Mouse (Mus musculus) embryo, embryonic 11.5 days (tissue): ENCODE results near the gene Slc25a18.
"Not testable (repeated sequence)": the region's sequence is repeated elsewhere in the genome, so short reads cannot be mapped to it uniquely, and the experiment has no call there.

Source experiments
- DNase-seq: peaks from one replicate; pipeline ENCODE4 v3.0.0-alpha.2; 2012; ENCODE audit warnings: low read depth, low spot score

The Slc25a18 gene

DNA sequence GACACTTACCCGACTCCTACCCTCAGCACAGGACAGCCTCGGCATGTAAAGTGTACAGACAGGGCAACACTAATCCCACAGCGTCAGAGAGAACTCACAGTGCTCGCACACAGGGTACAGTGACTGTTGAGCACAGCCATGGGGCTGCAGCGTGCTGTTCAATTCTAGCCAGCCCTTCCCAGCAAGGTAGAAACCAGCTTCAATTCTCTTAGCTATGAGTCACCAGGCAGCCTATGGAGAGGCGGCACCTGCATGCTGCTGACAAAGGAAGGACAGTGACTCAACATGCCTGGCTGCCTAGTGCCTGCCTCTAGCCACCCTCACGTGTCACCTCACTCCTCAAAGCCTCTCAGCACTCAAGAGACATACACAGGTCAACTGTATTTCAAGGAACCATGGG is 24.6 kb downstream of the Slc25a18 start:
- no peak for DNase-seq

DNA sequence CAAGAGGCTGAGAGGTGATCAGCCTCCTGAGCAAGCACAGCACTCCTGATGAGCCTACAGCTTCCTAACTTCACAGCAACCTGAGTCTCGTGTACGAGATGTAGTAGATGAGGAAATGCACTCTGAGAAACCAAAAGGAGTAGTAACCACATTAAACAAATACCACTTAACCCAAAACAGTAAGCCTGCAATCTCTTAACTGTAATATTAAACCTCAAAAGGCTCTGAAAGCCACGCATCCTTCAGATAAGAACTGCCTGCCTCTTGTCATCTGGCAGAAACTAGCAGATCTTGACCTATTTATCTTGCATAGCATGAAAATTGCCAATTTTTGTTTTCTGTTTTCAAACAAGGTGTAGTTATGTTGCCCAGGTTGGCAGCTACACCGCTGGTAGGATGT is 25.5 kb downstream of the Slc25a18 start:
- DNase-seq = no peak

DNA sequence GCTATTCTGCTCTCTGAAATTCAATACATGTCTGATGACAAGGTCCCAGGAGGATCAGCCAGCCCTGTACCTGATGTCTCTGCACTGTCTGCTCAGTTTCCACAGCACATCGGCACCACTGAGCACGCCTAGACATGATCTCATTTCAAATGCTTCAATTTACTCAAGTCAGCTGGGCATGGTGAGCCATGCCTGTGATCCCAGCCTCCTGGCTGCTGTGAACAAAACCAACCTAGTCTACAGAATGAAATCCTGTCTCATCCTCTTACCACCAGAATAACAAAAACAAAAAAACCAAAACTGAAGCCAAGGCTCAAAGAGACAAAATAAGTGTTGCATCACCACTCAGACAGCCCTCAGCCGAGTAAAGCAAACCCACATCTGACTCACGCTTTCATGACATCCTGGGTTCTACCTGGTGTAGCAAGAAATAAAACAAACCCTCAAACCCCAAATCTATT is 26.2 kb downstream of the Slc25a18 start:
- DNase-seq = no peak

DNA sequence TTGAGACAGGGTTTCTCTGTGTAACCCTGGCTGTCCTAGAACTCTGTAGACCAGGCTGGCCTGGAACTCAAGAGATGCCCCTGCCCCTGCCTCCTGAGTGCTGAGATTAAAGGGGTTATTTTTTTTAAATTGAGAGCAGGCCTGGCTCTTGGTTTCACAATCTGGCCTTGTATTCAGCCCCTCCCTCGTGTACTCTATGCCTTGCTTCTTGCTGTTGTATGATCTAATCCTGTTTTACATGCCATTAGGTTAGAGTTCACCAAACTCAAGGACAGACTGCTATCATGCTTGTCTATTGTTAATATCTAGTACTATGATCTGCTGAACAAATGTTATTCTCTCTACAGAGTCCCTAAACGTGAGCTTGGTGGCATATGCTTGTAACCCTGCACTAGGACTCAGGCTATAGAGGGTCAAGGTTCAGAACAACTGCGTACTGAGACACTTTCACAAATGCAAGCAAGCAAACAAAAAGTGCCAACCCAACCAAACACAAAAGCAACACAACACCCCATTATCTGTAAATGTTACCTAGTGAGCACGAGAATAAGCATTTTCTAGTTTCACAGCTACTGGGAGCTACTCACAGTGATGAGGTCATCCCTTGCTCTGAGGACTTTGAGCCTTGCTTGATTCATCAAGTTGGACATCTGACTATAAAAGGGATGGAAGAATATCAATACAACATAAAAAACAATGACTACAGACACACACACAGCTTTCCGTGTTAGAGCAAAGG is 33.8 kb downstream of the Slc25a18 start:
- no peak for DNase-seq

DNA sequence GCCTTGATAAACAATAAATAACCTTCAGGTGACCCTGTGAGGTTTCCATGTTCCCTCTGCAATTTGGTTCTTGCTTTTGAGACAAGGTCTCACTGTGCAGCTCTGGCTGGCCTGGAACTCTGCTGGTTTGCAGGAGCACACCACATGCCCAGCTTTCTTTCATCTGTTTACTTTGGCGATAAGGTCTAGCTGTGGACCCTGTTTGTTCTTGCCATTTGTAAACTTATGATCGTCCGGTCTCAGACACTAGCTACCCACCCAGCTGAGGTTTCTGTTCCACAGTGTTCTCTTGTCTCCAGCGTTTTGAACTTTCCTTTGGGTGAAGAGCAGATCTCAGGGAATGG is 34.3 kb downstream of the Slc25a18 start:
- no peak for DNase-seq

DNA sequence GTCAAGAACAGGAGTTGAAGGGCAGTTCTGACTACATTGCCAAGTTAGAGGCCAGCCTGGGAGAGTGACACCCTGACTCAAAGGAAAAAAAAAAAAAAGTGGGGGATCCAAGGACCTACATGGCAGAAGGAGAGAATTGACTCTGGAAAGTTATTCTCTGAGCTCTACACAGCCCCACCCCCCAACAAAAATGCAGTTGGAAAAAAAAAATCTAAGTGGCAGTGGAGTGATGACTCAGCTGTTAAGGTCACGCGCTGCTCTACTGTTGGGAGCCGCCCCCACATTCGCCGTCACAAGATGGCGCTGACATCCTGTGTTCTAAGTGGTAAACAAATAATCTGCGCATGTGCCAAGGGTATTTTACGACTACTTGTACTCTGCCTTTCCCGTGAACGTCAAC is 38.6 kb downstream of the Slc25a18 start:
- not testable (repeated sequence) for DNase-seq

DNA sequence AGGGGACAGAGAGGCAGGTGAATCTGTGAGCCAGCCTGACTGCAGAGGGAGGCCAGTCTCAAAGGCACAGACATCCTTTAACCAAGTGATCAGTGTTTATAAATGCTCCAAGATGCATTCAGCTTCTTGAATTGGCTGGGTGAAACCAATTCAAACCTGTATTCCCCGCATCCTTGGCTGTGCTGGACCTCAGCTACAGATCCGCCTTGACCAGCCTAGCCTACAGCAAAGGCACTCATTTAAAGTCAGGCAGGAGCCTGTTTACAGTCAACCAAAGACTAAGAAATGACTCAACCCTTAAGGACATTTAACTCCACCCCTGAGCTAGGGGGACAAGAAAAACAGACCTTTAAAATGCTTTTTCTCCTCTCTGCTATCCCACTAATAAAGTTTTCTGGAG is 45.9 kb downstream of the Slc25a18 start:
- no peak for DNase-seq

DNA sequence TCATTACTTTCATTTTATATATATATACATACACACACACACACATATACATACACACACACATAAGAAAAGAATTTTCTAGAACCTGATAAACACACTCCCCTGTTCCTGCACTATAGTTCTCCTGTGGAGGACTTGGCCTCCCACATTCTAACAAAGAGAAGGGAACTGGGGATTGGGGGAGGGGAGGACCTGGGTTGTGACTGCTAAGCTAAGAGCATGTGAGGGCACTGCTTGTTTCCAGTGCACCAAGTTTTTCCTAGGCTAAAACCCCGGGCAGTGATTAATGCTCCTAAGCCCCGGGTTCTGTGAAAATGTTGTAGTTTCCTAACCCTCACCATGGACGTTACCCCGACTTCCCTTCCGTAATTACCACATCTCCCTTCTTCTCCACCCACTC is 46.8 kb downstream of the Slc25a18 start:
- no peak for DNase-seq

DNA sequence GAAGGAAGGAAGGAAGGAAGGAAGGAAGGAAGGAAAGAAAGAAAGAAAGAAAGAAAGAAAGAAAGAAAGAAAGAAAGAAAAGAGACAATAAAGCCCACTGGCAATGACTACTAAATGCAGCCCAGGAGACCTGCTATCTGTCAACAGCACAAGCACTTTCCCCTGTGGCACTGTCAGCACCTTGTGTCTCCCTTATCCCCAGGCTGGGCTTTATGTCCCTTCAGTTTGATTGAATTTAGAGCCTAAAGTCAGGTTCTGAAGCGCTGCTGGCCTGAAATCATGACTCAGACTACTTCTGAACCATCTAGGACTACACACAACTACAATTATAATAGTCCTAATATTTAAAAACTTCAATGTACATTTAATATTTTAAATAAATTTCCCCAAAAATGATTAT is 47.6 kb downstream of the Slc25a18 start:
- DNase-seq = no peak

DNA sequence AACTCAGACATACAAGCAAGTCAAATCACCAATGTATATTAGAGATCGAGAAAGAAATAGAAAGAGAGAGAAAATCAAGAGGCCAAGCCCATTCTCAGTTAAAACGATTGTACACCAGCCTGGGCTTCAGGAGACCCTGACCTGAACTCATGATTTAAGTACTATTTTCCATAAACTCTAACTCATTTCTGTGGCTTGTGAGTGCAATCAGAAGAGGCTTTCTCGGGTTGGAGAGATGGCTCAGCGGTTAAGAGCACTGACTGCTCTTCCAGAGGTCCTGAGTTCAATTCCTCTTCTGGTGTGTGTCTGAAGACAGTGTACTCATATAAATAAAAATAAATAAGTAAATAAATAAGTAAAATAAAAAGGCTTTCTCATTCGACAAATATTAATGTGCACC is 48.3 kb downstream of the Slc25a18 start:
- DNase-seq = no peak

DNA sequence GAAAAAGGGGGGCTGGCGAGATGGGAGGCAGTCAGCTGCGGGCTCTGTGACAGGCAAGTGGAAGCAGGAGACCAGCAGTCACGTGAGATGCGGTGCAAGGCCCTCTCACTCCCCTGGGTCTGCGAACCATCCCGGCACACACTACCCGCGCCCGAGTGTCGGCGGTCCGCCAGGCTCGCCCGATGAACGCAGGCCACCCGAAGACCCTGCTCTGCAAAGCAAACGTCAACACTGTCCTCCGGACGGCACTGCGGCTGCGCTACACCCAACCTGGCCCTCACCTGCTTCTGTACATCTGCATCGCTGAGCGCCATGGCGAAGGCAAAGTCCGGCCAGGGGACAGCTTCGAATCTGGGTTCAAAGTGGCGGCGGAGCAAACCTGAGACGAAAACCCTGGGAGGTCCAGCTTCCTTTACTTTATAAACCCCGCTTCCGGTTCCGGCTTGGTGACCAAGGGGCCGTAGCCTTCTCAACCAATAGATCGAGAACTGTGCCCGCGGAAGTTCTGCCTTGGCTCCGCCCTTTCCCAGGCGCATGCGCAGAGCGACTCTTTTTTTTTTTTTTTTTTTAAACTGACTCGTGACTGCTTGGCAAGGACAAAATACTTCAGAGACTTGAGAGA is 49.0 kb downstream of the Slc25a18 start, which contains the start of gene Atp6v1e1:
Gene Atp6v1e1 (minus strand): TSS at position 487 of the 622 bp plus-strand sequence.
- DNase-seq = peak; percentile 92

DNA sequence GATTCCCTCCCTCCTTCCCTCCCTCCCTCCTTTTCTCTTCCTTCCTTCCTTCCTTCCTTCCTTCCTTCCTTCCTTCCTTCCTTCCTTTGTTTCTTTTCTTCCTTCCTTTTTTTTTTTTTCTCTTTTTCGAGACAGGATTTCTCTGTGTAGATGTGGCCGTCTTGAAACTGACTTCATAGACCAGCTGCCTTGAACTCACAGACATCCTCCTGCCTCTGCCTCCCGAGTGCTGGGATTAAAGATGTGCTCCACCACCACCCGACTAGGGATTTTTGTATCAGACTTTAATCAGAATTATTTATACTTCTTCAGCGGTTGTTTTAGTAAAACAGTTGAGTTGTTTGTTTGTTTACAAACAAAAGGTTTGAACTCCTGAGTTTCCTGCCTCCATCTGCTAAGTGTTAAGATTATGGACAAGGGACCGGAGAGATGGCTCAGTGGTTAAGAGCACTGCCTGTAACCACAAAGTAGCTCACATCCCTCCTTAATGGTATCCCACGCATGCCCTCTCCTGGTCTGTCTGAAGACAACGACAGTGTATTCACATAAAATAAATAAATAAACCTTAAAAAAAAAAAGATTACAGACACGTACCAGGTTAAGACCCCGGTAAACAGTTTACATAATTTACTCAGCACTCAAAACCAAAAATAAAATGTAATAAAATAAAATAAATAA is 49.7 kb downstream of the Slc25a18 start:
- DNase-seq = no peak

DNA sequence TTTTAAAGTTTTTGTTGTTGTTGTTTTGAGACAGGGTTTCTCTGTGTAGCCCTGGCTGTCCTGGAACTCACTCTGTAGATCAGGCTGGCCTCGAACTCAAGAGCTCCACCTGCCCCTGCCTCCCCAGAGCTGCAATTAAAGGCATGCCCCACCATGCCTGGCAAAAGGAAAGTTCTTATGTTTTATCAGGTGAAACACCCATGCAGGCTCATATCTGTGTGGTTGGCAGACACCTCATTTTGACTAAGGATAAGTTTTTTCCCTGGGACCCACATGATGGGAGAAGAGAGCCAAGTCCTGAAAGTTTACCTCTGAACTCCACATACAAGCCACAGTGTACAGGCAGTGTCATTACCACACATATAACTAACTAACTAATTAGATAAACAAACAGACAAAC is 56.7 kb downstream of the Slc25a18 start:
- no peak for DNase-seq

DNA sequence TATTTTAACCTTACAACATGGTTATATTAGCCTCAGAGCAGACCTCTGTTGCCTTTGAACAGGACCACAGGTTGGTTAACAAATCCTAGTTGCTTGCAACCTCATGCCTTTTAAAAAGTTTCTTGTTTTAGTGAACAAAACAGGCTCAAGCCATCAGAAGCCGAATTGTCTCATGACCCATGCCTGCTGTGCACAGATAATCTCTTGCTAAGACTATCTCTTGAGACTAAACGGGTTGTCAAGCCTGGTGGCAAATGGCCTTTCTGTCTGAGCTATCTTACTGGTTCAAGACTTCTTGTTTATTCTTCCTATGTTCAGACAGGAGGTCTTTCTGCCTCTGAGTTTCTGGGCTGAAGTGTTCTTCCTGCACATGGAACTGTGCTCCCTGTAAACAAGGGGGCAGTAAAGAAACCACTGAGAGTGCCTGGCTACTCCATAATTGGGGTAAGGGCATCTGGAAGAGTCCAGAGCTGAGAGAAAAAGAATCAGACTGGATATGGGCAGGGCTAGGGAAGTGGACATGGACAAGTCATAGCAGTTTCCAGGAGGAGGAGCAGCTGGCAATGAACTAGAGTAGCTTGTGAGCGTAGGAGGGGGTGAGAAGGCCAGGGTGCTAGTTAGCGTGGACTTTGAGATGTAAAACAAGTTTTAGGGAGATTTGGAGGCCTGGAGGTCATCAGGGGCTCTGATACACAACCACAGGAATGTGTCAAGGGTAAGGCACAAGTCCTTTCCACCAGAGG is 57.7 kb downstream of the Slc25a18 start:
- DNase-seq = no peak

DNA sequence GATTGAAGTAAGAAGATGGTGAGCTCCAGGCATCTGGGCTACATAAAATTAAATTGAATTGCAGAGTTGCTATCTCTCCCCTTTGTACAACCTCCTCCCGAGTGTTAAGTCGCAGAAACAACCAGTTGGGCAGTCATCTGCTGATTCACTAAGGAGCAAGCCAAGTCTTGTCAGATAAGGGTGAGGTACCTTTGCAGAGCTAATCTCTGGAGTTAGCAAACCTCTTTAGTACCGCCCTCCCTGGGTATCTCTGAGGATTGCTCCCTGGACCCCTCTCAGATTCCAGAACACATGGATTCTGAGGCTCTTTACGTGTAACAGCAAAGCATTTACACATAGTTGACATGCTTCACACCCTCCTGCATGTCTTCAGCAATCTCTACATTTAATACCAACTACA is 58.7 kb downstream of the Slc25a18 start:
- no peak for DNase-seq

DNA sequence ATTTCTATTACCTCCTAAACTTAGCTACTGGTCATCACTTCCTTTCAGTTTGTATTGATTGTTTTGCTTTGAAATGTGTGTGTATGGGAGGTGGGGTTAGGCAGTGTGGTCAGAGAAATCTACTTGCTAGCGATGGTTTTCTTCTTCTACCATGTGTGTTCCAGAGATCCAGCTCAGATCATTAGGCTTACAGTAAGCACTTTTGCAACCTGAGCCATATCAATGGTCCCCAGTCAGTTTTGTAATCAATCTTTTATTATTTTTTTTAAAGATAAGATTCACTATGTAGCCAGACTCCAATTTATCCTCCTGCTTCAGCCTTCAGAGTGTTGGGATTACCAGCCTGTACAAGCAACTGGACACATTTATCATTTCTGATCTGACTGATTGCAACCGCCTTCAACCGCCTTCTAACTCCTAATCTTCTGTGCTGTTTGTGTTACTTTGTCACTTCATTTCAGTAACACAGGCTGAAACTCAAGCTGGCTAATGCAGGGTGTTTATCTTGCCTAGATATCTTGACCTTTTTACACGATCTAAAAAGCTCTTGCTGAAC is 61.5 kb downstream of the Slc25a18 start:
- no peak for DNase-seq

DNA sequence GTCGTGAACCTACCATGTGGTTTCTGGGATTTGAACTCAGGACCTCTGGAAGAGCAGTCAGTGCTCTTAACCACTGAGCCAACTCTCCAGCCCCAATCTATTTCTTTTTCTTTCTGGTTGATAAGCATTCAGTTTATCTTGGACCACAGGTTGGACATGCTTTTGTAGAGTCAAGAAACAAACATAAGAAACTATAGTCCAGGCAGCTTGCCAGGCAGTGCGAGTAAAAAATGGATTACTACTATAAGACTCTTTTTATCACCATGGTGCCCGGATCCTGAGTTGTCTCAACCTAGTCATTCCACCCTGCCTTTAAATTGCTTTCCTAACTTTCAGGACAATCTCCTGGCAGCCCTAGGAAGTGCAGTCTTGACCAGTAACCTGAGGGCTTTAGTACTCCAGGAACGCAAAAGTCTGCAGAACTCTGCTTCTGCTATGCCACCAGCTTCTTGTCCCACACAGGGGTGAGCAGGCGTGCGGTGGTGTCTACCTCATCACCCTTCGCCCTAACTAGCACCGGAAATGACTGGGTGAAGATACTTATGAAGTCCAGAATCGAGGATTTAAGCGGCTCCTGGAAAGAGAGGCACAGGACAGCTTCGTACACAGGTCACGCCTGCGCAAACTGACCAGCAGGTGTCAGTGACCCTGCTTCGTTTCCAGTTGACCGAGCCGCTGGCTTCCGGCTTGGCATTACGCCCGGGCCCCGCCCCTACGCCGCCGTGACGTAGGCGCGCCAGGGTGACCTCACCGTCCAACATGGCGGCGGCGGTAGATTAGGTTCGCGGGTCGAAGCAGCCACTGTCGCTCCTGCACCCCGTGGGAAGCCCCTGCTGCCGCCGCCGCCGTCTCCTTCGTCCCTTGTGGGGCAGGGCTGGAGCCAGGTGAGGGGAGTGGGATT is 62.3 kb downstream of the Slc25a18 start, which contains the start of gene Bcl2l13:
Gene Bcl2l13 (plus strand): TSS at position 739 of the 901 bp plus-strand sequence.
- DNase-seq = peak; percentile 84

DNA sequence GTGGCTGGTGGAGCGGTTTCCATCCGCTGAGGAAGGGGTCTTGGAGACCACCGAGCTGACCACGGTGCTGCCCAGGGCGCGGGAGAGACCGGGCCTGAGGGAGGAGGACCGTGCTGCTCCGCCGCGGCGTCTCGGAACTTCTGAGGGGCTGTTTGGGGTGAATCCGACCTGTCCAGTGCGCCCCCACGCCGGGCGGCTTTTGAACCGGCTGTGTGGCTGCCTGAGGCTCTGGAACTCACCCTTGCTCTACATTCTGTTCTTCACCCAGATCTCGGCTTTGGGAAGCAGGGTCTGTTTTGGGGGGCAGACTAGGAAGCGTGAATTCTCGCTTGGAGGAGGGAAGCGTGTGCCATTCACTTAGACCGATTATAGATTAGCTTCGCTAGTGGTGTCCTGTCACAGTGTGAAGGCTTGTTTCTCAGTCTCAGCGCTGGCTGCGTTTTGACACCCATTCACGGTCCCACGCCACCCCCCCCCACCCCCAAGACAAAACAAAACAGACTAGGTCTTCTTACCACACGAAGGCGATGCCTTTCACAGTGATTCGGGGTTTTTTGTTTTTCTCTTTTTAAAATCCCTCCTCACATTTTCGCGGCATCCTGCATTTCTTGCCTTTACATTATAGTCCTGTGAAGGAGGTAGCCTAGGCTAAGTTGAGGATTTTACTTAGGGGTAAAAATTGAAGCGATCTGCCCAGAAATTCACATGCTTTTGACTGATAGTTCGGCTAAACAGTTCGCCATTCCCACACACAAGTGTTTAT is 63.2 kb downstream of the Slc25a18 start:
- DNase-seq = no peak

DNA sequence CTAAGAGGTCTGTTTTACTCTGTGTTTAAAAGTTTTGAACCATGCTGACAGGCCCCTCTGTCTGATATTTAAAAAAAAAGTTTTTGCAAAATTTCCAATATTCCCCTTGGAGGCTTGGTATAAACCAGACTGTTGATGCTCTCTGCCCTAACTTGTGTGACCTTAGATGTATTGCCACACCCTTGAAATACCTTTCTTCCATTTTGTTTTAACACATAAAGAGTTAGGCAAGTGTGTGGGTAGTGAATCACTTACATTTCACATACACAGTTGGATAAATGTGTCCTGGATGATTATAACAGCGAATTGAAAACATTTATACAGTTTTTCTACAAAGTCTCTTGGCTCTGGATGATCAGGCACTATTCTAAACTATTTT is 63.8 kb downstream of the Slc25a18 start:
- no peak for DNase-seq

DNA sequence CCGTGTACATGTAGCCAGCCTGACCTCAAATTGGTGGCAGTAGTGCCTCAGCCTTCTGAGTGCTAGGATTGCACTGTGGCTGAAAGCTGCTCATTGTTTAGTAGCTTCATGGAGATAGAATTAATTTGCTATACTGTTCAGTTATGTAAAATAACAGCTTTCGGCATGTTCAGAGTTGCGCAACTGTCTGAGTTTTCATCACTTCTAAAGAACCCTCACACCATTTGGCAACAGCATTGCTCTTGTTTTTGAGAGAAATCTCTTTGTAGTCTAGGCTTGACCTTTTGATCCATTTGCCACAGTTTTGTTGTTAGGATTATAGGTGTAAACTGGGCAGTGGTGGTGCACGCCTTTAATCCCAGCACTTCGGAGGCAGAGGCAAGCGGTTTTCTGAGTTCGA is 66.9 kb downstream of the Slc25a18 start:
- no peak for DNase-seq
